Mouse (Mus musculus): Measurements from ENCODE around the gene C1ql3. TPM values are rescaled to one million over a fixed set of nuclear protein-coding genes. Genes with fewer than 3 reads are reported as not detected.

Gene C1ql3
- not detected in 2 replicates for total RNA-seq (2023)

GRCm38 (mm10) chr2:13011472-13011871 lies at the start of gene C1ql3:
TSS of gene C1ql3 (minus strand) at chr2:13011806.

Other genes with a start within 250 kb of the C1ql3 start
- gene Pter, start 87.8 kb downstream of the C1ql3 start, total RNA-seq (2023) = 0.43 and 0.47 TPM in 2 replicates

Data from neutrophil, adult 65 days (primary cell).